Mouse (Mus musculus) lung, adult 2 months (tissue): Measurements from ENCODE around the gene Fus.

Experiments used
- CTCF ChIP-seq: fragments of 200-500 bp; IDR thresholded peaks from 2 replicates; pipeline ENCODE4 v1.5.1; 2011; ENCODE audit warnings: mild to moderate bottlenecking, low read length, control low read depth; ENCODE audit not compliant: insufficient read depth
- POLR2A ChIP-seq: fragments of 200-500 bp; IDR thresholded peaks from 2 replicates; pipeline ENCODE4 v1.6.1; 2011; ENCODE audit warnings: low read depth, mild to moderate bottlenecking, control low read depth, low read length, borderline replicate concordance; ENCODE audit errors: extremely low read depth

DNA sequence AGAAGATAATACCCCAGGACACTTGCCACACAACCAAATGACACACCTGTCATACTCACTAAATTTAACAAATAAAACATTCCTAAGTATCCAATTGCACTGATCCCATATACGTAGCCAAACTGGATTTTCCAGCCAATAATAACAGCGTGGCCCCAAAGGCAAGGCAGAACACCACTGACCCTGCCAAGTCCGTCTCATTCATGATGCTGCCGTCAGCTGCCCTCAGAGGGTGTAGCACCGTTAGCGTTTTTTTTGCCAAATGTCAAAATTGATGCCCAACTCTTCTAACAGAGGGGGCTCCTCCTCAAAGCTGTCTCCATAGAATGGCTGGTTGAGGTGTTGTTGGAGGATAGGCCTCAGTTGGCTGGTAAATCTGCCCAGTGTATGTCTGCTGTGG is 49.4 kb downstream of the Fus start:
- no peak for TF ChIP-seq POLR2A
- no peak for TF ChIP-seq CTCF
